Mouse (Mus musculus) MEL (cell line): ENCODE data around the gene G3bp2. TPM values are rescaled to one million over a fixed set of nuclear protein-coding genes. Genes with fewer than 3 reads are reported as not detected.

Source experiments
- DNase-seq: peaks from one replicate; pipeline ENCODE4 v3.0.0; 2011; ENCODE audit warnings: low read depth, low spot score
- H3K27ac ChIP-seq: 2 replicates; pipeline ENCODE4 v1.5.1; 2012; ENCODE audit warnings: low read depth, mild to moderate bottlenecking, control low read depth, low read length, moderate library complexity; ENCODE audit not compliant: control insufficient read depth
- H3K27me3 ChIP-seq, 2 experiments: fragments of 150-350 bp in 1 of 2; sonication (generic) in 1 of 2; 2 replicates each; pipeline ENCODE4 v1.6.1; 2012; ENCODE audit warnings: low read length in 2 of 2, mild to moderate bottlenecking in 2 of 2, improper control_type of control experiment in 1 of 2, moderate library complexity in 1 of 2; ENCODE audit not compliant: insufficient read depth in 2 of 2, control insufficient read depth in 1 of 2
- H3K36me3 ChIP-seq, 2 experiments: 2 replicates each; pipeline ENCODE4 v1.6.1; 2012 to 2014; ENCODE audit warnings: low read length in 2 of 2, improper control_type of control experiment in 1 of 2, inconsistent platforms in 1 of 2, mild to moderate bottlenecking in 1 of 2; ENCODE audit not compliant: insufficient read depth in 2 of 2, control insufficient read depth in 1 of 2
- H3K4me1 ChIP-seq, 2 experiments: fragments of 150-350 bp in 1 of 2; sonication (generic) in 1 of 2; 2 replicates each; pipeline ENCODE4 v1.6.1; 2012; ENCODE audit warnings: low read length in 2 of 2, improper control_type of control experiment in 1 of 2, mild to moderate bottlenecking in 1 of 2; ENCODE audit not compliant: insufficient read depth in 2 of 2, control insufficient read depth in 1 of 2
- H3K4me3 ChIP-seq, 2 experiments: fragments of 150-350 bp in 1 of 2; sonication (generic) in 1 of 2; 2 replicates each; pipeline ENCODE4 v1.5.1; 2012; ENCODE audit warnings: low read depth in 2 of 2, low read length in 2 of 2, mild to moderate bottlenecking in 2 of 2, moderate library complexity in 2 of 2, control low read depth in 1 of 2, improper control_type of control experiment in 1 of 2; ENCODE audit not compliant: control insufficient read depth in 1 of 2, insufficient read depth in 1 of 2
- H3K79me2 ChIP-seq: 2 replicates; pipeline ENCODE4 v1.6.1; 2012; ENCODE audit warnings: mild to moderate bottlenecking, low read length, moderate library complexity; ENCODE audit not compliant: control insufficient read depth, poor library complexity, insufficient read depth
- H3K9ac ChIP-seq: 2 replicates; pipeline ENCODE4 v1.6.1; 2012; ENCODE audit warnings: low read depth, mild to moderate bottlenecking, control low read depth, low read length, moderate library complexity; ENCODE audit not compliant: control insufficient read depth, poor library complexity, severe bottlenecking
- H3K9me3 ChIP-seq: fragments of 150-350 bp; sonication (generic); replicated peaks from 2 replicates; pipeline ENCODE4 v1.6.1; 2012; ENCODE audit warnings: mild to moderate bottlenecking, low read length, improper control_type of control experiment, moderate library complexity; ENCODE audit not compliant: insufficient read depth
- CHD1 ChIP-seq: IDR thresholded peaks from 2 replicates; pipeline ENCODE4 v1.6.1; 2012; ENCODE audit warnings: low read depth, mild to moderate bottlenecking, inconsistent platforms, low read length, improper control_type of control experiment
- CHD2 ChIP-seq: IDR thresholded peaks from 2 replicates; pipeline ENCODE4 v1.6.1; 2011; ENCODE audit warnings: low read length, improper control_type of control experiment
- CTCF ChIP-seq, 3 experiments: IDR thresholded peaks in 2 of 3; conservative IDR thresholded peaks in 1 of 3; 2 replicates each; pipeline ENCODE4 v1.5.1; 2011 to 2012; ENCODE audit warnings: low read length in 3 of 3, low read depth in 2 of 3, mild to moderate bottlenecking in 2 of 3, improper control_type of control experiment in 1 of 3, inconsistent platforms in 1 of 3, mixed read lengths in 1 of 3, moderate library complexity in 1 of 3; ENCODE audit not compliant: control insufficient read depth in 1 of 3, insufficient read depth in 1 of 3, poor library complexity in 1 of 3, severe bottlenecking in 1 of 3
- EP300 ChIP-seq, 2 experiments: IDR thresholded peaks; 2 replicates each; pipeline ENCODE4 v1.6.1; 2011; ENCODE audit warnings: improper control_type of control experiment in 2 of 2, low read length in 2 of 2, low read depth in 1 of 2, mild to moderate bottlenecking in 1 of 2
- ETS1 ChIP-seq: IDR thresholded peaks from 2 replicates; pipeline ENCODE4 v1.6.1; 2012; ENCODE audit warnings: low read depth, mild to moderate bottlenecking, inconsistent platforms, low read length, improper control_type of control experiment, moderate library complexity
- GABPA ChIP-seq: IDR thresholded peaks from 2 replicates; pipeline ENCODE4 v1.6.1; 2012; ENCODE audit warnings: low read depth, mild to moderate bottlenecking, inconsistent platforms, low read length, improper control_type of control experiment, moderate library complexity
- GATA1 ChIP-seq: IDR thresholded peaks from 2 replicates; pipeline ENCODE4 v1.6.1; 2011; ENCODE audit warnings: low read depth, low read length, improper control_type of control experiment
- MAFK ChIP-seq: IDR thresholded peaks from 2 replicates; pipeline ENCODE4 v1.6.1; 2011; ENCODE audit warnings: low read depth, mild to moderate bottlenecking, low read length, improper control_type of control experiment, borderline replicate concordance
- MAX ChIP-seq: IDR thresholded peaks from 2 replicates; pipeline ENCODE4 v1.6.1; 2011; ENCODE audit warnings: low read length, improper control_type of control experiment
- MAZ ChIP-seq: IDR thresholded peaks from 2 replicates; pipeline ENCODE4 v1.6.1; 2012; ENCODE audit warnings: low read depth, mild to moderate bottlenecking, inconsistent platforms, low read length, improper control_type of control experiment
- MYB ChIP-seq: IDR thresholded peaks from 2 replicates; pipeline ENCODE4 v1.6.1; 2011; ENCODE audit warnings: mild to moderate bottlenecking, low read depth, low read length, improper control_type of control experiment
- MYC ChIP-seq: IDR thresholded peaks from 2 replicates; pipeline ENCODE4 v1.6.1; 2011; ENCODE audit warnings: low read depth, mild to moderate bottlenecking, low read length, improper control_type of control experiment, moderate library complexity
- NRF1 ChIP-seq: IDR thresholded peaks from 2 replicates; pipeline ENCODE4 v1.6.1; 2014; ENCODE audit warnings: low read depth, mild to moderate bottlenecking, inconsistent platforms, low read length, improper control_type of control experiment, moderate library complexity; ENCODE audit not compliant: poor library complexity, insufficient read depth, severe bottlenecking
- POLR2A ChIP-seq, 2 experiments: IDR thresholded peaks; 2 replicates each; pipeline ENCODE4 v1.6.1; 2011 to 2012; ENCODE audit warnings: low read length in 2 of 2, mild to moderate bottlenecking in 2 of 2, control low read depth in 1 of 2, improper control_type of control experiment in 1 of 2, low read depth in 1 of 2, moderate library complexity in 1 of 2; ENCODE audit not compliant: control insufficient read depth in 1 of 2, insufficient read depth in 1 of 2, poor library complexity in 1 of 2
- POLR2AphosphoS2 ChIP-seq: IDR thresholded peaks from 2 replicates; pipeline ENCODE4 v1.6.1; 2011; ENCODE audit warnings: low read length, improper control_type of control experiment
- POLR2AphosphoS5 ChIP-seq: IDR thresholded peaks from 2 replicates; pipeline ENCODE4 v1.6.1; 2012; ENCODE audit warnings: low read depth, borderline replicate concordance, mild to moderate bottlenecking, inconsistent platforms, low read length, moderate library complexity, mixed read lengths
- RCOR1 ChIP-seq: IDR thresholded peaks from 2 replicates; pipeline ENCODE4 v1.6.1; 2012; ENCODE audit warnings: low read depth, mild to moderate bottlenecking, inconsistent platforms, low read length, improper control_type of control experiment
- SIN3A ChIP-seq: IDR thresholded peaks from 2 replicates; pipeline ENCODE4 v1.6.1; 2012; ENCODE audit warnings: low read length, improper control_type of control experiment, inconsistent platforms
- SMC3 ChIP-seq: IDR thresholded peaks from 2 replicates; pipeline ENCODE4 v1.6.1; 2011; ENCODE audit warnings: low read depth, low read length, improper control_type of control experiment
- TAL1 ChIP-seq: IDR thresholded peaks from 2 replicates; pipeline ENCODE4 v1.6.1; 2012; ENCODE audit warnings: mild to moderate bottlenecking, inconsistent platforms, low read length, moderate library complexity, mixed read lengths
- TCF12 ChIP-seq: IDR thresholded peaks from 2 replicates; pipeline ENCODE4 v1.6.1; 2014; ENCODE audit warnings: low read depth, mild to moderate bottlenecking, inconsistent platforms, low read length, improper control_type of control experiment, moderate library complexity
- UBTF ChIP-seq: IDR thresholded peaks from 2 replicates; pipeline ENCODE4 v1.6.1; 2012; ENCODE audit warnings: low read depth, mild to moderate bottlenecking, inconsistent platforms, low read length, improper control_type of control experiment, moderate library complexity, borderline replicate concordance; ENCODE audit not compliant: insufficient read depth
- USF1 ChIP-seq: IDR thresholded peaks from 2 replicates; pipeline ENCODE4 v1.6.1; 2014; ENCODE audit warnings: low read depth, mild to moderate bottlenecking, inconsistent platforms, low read length, improper control_type of control experiment, moderate library complexity
- USF2 ChIP-seq, 2 experiments: IDR thresholded peaks; 2 replicates each; pipeline ENCODE4 v1.6.1; 2011 to 2012; ENCODE audit warnings: improper control_type of control experiment in 2 of 2, low read length in 2 of 2, borderline replicate concordance in 1 of 2, inconsistent platforms in 1 of 2, low read depth in 1 of 2, mild to moderate bottlenecking in 1 of 2; ENCODE audit not compliant: insufficient read depth in 1 of 2
- ZC3H11A ChIP-seq: IDR thresholded peaks from 2 replicates; pipeline ENCODE4 v1.6.1; 2012; ENCODE audit warnings: low read depth, mild to moderate bottlenecking, inconsistent platforms, low read length, improper control_type of control experiment
- ZMIZ1 ChIP-seq: IDR thresholded peaks from 2 replicates; pipeline ENCODE4 v1.6.1; 2012; ENCODE audit warnings: low read depth, mild to moderate bottlenecking, inconsistent platforms, low read length, improper control_type of control experiment, moderate library complexity
- ZNF384 ChIP-seq: IDR thresholded peaks from 2 replicates; pipeline ENCODE4 v1.6.1; 2012; ENCODE audit warnings: low read depth, mild to moderate bottlenecking, inconsistent platforms, low read length, improper control_type of control experiment
- polyA plus RNA-seq, 2 experiments: library from polyadenylated mRNA; stranded (reverse) in 1 of 2; unstranded in 1 of 2; fragments of >175 nt in 1 of 2; fragments of >200 nt in 1 of 2; gene quantifications; 2 replicates each; pipeline versions ENCODE4 v1.2.1 to v1.2.4; 2012; ENCODE audit warnings: low replicate concordance in 2 of 2, low read depth in 1 of 2; ENCODE audit not compliant: insufficient read length in 2 of 2, insufficient read depth in 1 of 2, missing spikeins in 1 of 2
- total RNA-seq: library from RNA; depleted of rRNA; stranded (reverse); fragments of 300-350 nt; gene quantifications from 2 replicates; pipeline ENCODE4 v1.2.3, GENCODE M21; 2012

The G3bp2 gene
- total and polyA plus RNA-seq, 3 experiments = 42.8 to 177 (median 65.5) TPM

GRCm38 (mm10) chr5:92106327-92107125 is 23.0 kb upstream of the G3bp2 start:
- peak; percentile 90 for DNase-seq
- Histone ChIP-seq H3K27ac (no peak overlapping the region), H3K79me2 (no peaks in the 10 kb centered on the region)
- TF ChIP-seq MYC = 0 out of 2 replicates have a peak, but pooled peaks have one; percentile 55
- TF ChIP-seq ETS1 = peak; percentile 74
- TF ChIP-seq RCOR1 = peak; percentile 97
- TF ChIP-seq POLR2AphosphoS2 = no peak
- no peak for TF ChIP-seq NRF1
- peak; percentile 93 for TF ChIP-seq TCF12
- no peak for TF ChIP-seq MYB
- TF ChIP-seq TAL1 = peak; percentile 68
- TF ChIP-seq EP300 (IDR thresholded peaks at IDR 0.05; ENCODE audit: low read depth in 1 of 2, low read length in 2 of 2) = peak; percentile 62 to 68
- no peak for TF ChIP-seq CHD2
- TF ChIP-seq SMC3 = peak; percentile 8; the same call in 1 of the 2 replicates
- no peak for TF ChIP-seq CTCF (IDR thresholded peaks at IDR 0.05 in 2 of 3, conservative IDR thresholded peaks at IDR 0.05 in 1 of 3; ENCODE audit: control insufficient read depth in 1 of 3, insufficient read depth in 1 of 3, low read depth in 2 of 3, low read length in 3 of 3, poor library complexity in 1 of 3, severe bottlenecking in 1 of 3)
- peak; percentile 10; the same call in 1 of the 2 replicates for TF ChIP-seq GATA1
- peak; percentile 57 for TF ChIP-seq SIN3A
- TF ChIP-seq MAX = 0 out of 2 replicates have a peak, but pooled peaks have one; percentile 32
- TF ChIP-seq, all 39 proteins: peak for 10
- Histone ChIP-seq H3K9ac (no peak overlapping the region), H3K4me3 (no peak overlapping the region), H3K27me3 (no peaks in the 10 kb centered on the region), H3K4me1 (peaks cover 0 to 5% of the 10 kb centered on the region in 2 experiments; a peak in 1 of 4 replicates), H3K36me3 (peaks cover 0 to 6% of the 10 kb centered on the region in 2 experiments; a peak in 2 of 4 replicates), H3K9me3 (no peaks in the 10 kb centered on the region)

DNA sequence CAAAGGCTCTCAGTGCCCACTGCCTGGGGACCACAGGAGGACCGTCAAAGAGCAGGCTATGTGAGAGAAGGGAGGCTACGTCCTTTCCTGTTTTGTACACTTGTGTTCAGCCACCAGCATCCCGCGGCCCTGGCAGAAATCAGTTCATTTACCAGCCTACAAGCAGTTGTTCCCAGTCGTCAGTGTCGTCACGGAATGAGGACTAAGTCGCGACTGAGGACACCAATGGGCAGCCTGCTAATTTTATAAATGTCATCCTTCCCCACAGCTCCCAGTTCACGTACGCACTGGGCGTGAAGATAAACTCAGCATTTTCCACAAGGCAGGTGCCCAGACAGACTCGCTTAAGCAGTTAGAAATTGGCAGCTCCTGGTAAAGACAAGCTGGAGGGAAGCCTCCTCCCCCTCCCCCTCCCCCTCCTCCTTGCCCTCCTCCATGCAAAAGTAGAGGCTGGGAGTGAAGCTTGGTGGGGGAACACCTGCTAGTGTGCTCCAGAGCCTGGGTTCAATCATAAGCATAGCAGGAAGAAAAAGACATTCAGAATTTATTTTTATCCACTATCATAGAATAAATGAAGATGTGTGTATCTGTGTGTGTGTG is 20.4 kb upstream of the G3bp2 start:
- Histone ChIP-seq H3K4me1 (peaks cover 0 to 5% of the 10 kb centered on the region in 2 experiments; a peak in 1 of 4 replicates), H3K27me3 (no peaks in the 10 kb centered on the region), H3K27ac (no peak overlapping the region), H3K36me3 (peaks cover 0 to 6% of the 10 kb centered on the region in 2 experiments; a peak in 2 of 4 replicates), H3K9ac (no peak overlapping the region), H3K4me3 (no peak overlapping the region), H3K9me3 (no peaks in the 10 kb centered on the region), H3K79me2 (no peaks in the 10 kb centered on the region)
- TF ChIP-seq MAZ (no peak), CHD1 (no peak), EP300 (IDR thresholded peaks at IDR 0.05; ENCODE audit: low read depth in 1 of 2, low read length in 2 of 2) (no peak), POLR2A (IDR thresholded peaks at IDR 0.05; ENCODE audit: control insufficient read depth in 1 of 2, insufficient read depth in 1 of 2, low read depth in 1 of 2, low read length in 2 of 2, poor library complexity in 1 of 2) (no peak), ZMIZ1 (no peak), USF2 (IDR thresholded peaks at IDR 0.05; ENCODE audit: borderline replicate concordance in 1 of 2, insufficient read depth in 1 of 2, low read depth in 1 of 2, low read length in 2 of 2) (no peak), SIN3A (no peak), USF1 (no peak), MYC (no peak), ETS1 (no peak), TCF12 (no peak), CHD2 (no peak), UBTF (no peak), ZC3H11A (no peak), POLR2AphosphoS5 (no peak), MAFK (no peak), SMC3 (no peak), CTCF (IDR thresholded peaks at IDR 0.05 in 2 of 3, conservative IDR thresholded peaks at IDR 0.05 in 1 of 3; ENCODE audit: control insufficient read depth in 1 of 3, insufficient read depth in 1 of 3, low read depth in 2 of 3, low read length in 3 of 3, poor library complexity in 1 of 3, severe bottlenecking in 1 of 3) (no peak), ZNF384 (no peak), GABPA (no peak)
- no peak for DNase-seq
